ENCODE assay signal across 20 mouse cellular contexts in the genomic region with DNA sequence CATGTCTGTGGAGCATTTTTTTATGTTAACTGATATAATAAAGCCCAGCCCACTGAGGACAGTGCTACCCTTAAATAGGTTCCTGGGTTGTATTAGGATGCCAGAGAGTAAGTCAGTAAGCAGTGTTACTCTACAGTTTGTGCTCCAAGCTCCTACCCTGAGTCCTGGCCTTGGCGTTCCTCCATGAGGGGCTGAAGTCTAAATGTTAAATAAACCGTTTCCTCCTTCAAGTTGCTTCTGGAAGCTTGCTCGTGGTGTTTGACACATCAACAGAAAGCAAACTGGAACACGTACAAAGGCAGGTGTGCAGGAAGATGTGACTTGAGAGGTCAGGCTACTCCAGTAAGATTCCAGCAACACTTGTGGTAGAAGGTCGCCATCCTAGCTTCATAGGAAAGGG. TPM values are rescaled to one million over a fixed set of nuclear protein-coding genes. Genes with fewer than 3 reads are reported as not detected.
"Had no signal": no experiment of that assay in that cellular context is flagged by ENCODE, and none has a peak within 500 bp of the region (broad histone marks: within the 10 kb centered on the region; RNA-seq: fewer than 3 reads in every experiment).

No protein-coding gene starts in this region.

- H3K36me3 ChIP-seq: lung, embryonic 15.5 days; midbrain, embryonic 10.5 days; midbrain, embryonic 12.5 days; neural tube, embryonic 13.5 days; neural tube, embryonic 15.5 days had no signal

- H3K4me2 ChIP-seq: lung, embryonic 15.5 days; midbrain, embryonic 12.5 days; neural tube, embryonic 13.5 days; neural tube, embryonic 15.5 days had no signal

- H3K4me3 ChIP-seq: lung, embryonic 15.5 days; midbrain, embryonic 10.5 days; midbrain, embryonic 12.5 days; myocyte; neural tube, embryonic 13.5 days; neural tube, embryonic 15.5 days had no signal

- H3K9ac ChIP-seq: lung, embryonic 15.5 days; midbrain, embryonic 12.5 days; neural tube, embryonic 13.5 days; neural tube, embryonic 15.5 days had no signal

- DNase-seq: lung, adult 2 months; lung, postnatal 14 days; lung, postnatal 36 days; midbrain, embryonic 14.5 days; retina, postnatal 1 day; right cerebral cortex, adult 18-20 months; right cerebral cortex, postnatal 25 days; right cerebral cortex, postnatal 4 days; spleen, adult 18-20 months; thymus, adult 18-20 months; thymus, postnatal 14 days; thymus, postnatal 36 days had no signal

- ATAC-seq: lung, postnatal 0 days; midbrain, embryonic 16.5 days had no signal

- H3K4me1 ChIP-seq: lung, embryonic 15.5 days; midbrain, embryonic 12.5 days; neural tube, embryonic 13.5 days; neural tube, embryonic 15.5 days had no signal

- H3K27me3 ChIP-seq: lung, embryonic 15.5 days; midbrain, embryonic 12.5 days; neural tube, embryonic 13.5 days; neural tube, embryonic 15.5 days had no signal

- H3K27ac ChIP-seq: lung, embryonic 15.5 days; midbrain, embryonic 10.5 days; midbrain, embryonic 12.5 days; neural tube, embryonic 13.5 days; neural tube, embryonic 15.5 days had no signal

- H3K9me3 ChIP-seq: lung, embryonic 15.5 days; midbrain, embryonic 10.5 days; midbrain, embryonic 12.5 days; neural tube, embryonic 13.5 days; neural tube, embryonic 15.5 days had no signal

RNA-seq across cellular contexts. Expression of a gene that starts 10.3 kb away (rescaled TPM):
- polyA plus RNA-seq: myocyte had no signal
